Mouse (Mus musculus): Measurements from ENCODE around the gene Il15.

Il15 gene

DNA sequence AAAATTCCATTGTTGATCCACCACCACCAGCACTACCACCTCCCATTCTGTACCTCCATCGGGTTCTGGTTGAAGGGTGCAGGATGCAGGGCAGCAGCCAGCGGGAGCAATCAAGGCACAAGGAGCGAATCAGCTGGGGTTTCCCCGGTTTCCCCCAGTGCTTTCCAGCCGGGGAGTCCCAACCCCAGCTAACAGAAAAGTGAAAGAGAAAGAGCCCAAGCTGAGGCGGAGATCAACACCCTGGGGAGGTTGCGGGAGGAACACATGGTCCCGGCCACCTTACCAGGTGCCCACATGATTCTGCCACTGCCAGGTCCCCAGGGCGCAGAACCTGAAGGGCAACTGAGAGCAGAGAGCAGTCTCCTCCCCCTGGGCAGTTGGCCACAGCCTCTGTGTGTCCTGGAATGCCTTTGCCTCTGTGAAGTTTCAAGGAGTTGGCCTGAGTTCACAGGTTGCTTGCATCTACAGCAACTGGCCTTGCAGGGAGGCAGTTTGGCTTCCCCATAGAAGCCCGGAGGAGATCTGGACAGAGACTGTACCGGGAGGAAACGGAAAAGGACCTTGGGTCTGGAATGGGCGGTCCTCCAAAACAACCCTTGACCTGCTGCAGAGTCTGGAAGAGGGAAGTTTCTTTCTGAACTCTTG, at the start of gene Il15:
Gene Il15, minus strand, starts transcription at position 537 of the 645 bp plus-strand sequence.
- peak; percentile 2 to 5 for DNase-seq (ENCODE audit: low spot score in 2 of 2)

DNA sequence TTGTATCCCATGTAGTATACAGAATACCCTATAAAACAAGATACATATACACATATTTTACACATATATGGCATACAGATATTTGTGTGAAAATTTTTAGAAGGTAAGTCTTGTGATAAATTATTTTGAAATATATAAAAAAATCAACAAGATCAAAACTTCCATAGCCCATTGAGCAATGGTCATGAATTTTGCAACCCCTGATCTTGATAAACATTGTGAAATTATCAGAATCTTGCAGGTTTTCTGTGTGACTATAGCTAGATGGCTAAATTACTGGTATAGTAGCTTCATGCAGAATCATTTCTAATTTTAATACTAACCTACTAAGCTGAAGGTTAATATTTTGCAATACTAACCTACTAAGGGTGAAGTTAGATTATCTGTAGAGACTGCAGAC, 41.9 kb upstream of the Il15 start:
- DNase-seq (ENCODE audit: low spot score in 2 of 2): no peak

DNA sequence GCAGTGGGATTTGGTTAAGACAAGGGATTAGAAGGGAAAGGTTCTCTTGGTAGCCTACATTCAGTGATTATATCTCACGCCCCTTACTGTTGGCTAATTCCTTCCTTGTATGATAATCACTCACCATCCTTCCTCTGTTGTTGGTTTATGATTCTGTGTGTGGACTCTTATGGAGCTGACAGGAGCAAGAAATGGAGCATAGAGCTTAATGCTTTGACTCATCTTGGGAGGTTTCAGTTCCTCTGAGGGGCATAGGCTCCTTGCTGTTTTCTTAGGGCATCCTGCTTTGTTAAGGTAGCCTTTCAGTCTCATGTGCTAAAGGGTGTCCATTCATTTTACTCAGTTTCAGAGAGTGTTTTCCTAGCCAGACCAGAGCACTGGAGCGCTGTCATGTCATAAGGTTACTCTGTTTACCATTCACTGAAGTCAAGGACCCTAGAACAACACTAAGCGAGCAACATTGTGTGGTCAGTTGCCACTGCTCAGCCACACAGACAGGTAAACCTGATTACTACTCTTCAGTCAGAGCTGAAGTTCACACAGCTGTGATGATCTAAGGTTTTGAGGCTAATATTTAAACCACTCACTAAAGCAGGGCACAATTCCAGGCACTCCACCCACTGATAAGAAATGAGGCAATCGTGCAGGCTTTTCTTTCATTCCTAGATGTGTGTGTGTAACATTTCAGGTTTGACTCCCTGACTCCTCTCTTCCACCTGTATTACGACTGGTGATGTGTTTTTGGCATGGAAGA, 13.7 kb upstream of the Il15 start:
- DNase-seq (ENCODE audit: low spot score in 2 of 2): no peak

DNA sequence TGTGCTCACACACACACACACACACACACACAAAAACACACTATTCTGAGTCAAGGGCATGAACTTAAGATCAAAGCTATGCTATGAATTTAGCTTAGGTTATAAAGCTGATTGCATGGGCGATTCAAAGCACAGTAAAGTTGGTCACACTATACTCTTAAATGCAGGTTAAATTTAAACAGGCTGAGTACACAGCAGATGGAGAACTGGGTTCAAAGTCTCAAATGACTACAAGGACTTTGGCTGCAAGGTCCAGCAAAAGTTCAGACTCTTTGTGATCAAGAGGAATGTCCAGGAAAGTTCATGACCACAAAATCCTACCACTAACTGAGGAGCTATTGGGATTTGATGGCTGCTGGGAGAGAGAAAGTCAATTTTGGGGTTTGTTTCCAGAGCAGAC, 12.5 kb upstream of the Il15 start:
- no peak for DNase-seq (ENCODE audit: low spot score in 2 of 2)

DNA sequence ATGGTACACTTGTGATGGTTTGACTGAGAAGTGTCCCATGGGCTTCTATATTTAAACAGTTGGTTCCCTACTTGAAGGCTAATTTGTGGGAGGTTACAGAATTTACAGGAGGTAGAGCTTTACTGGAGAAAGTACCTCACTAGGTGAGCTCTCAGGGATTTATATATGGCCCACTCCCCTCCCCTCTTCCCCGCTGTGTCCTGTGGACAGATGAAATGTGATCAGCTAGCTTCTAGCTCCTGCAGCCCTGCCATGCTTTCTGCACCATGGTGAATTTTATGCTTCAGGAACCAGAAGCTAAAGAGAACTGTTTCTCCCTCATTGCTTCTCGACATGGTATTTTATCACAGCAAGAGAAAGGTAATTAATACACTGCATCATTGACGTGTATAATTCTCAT, 7.1 kb upstream of the Il15 start:
- DNase-seq (ENCODE audit: low spot score in 2 of 2): no peak

DNA sequence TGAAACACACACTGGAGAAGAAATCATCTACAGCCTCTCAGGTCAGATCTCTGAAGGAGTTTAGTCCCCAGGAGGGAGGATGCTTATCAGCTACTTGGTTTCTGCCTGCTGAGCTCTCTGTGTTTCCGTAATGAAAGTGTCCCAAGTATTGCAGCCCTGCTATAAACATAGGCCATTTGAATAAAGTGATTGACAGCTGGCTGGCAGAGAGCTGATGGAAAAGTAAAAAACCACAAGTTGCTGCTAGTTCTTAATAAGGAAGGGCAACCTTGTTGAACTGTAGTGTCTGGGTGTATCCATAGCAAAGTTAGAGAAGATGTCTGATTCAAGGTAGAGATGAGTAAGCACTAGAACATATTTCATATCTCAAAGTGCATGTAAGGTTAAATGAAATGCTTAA, 4.0 kb upstream of the Il15 start:
- DNase-seq (ENCODE audit: low spot score in 2 of 2): no peak

DNA sequence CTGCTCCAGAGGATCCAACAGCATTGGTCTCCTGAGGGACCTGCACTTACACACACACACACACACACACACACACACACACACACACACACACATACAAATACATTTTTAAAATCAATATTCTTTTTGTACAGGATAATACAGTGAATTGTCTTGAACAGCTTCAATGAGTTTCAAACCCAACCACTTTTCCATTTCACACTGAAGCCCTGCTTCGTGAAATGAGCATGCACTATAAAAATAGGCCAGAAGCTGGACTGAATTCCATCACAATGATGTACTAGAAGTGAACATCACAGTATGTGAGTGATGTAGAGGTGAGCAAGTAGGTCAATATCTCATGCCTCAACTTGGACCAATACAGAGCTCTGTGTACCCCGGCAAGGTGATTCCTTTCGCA, 1.0 kb upstream of the Il15 start:
- DNase-seq (ENCODE audit: low spot score in 2 of 2): no peak

DNA sequence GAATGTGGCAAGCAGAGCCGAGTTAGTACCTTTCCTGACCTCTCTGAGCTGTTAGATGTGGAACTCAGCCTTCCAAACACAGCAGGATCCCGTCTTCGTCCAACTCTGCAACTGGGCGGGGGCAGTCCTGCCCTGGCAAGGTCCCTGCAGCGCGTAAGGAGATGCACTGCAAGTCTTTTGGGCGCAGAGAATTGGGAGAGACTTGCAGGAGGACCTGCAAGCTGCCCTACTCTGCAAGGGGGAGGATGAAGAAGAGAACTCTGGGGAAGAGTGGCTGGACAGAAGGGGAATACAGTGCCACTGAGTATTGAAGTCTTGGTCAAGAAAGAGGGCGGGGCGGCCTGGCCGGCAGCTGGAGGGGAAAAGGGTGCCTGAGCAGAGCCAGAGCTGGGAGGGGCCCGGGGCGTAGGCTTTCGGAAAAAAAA, 749 bp downstream of the Il15 start:
- no peak for DNase-seq (ENCODE audit: low spot score in 2 of 2)

DNA sequence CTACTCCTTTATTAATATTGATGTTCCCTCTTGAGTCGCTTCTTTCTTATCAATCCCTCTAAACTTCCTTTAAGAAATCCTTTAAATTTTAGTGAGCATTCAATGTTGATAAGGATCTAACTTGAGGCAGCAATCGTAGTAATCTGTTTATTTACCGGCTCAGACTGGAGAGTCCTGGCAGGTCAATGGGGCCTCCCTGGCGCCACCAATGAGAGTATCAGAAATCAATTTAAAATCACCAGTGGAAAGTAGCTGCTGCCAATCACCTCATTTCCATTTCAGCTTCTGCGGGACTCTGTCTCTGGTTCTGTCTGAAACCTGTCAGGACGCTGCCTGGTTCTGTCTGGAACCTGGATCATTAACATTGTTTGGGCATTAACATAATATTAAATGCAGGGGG, 1.5 kb downstream of the Il15 start:
- DNase-seq (ENCODE audit: low spot score in 2 of 2): no peak

DNA sequence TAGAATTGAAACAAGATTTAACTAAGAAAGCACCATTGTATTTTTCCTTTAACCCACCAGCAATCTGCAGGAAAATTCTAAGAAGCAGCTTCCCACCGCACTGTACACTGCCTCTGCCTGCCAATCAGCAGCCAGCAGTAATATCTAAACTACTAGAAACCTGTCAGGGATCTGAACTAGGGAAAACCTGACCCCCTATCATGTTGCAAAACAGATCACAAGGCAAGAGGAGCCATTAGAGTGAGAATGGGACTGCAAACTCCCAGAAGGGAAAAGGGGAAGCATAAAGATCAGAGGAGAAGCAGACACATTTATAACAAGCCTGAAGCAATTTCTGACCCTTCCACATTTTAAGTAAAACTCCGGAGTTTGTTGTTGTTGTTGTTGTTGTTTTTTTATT, 2.0 kb downstream of the Il15 start:
- no peak for DNase-seq (ENCODE audit: low spot score in 2 of 2)

DNA sequence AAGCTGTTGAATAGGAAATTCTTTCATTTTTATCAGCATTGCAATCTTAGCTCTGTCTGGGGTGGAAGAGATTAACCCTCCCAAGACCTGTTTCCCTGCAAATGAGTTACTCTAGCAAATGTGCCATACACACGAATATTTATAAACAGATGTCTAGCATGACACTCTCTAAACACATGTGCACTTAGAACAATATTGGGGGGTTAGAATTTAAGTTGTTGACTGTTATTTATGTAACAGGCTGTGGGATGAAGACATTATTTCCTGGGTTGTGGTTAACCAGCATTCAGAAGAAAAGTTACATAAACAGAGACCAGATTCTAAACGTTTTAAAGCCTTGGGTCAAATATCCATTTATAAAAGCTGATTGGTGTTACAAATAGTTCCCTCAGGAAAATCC, 2.6 kb downstream of the Il15 start:
- DNase-seq (ENCODE audit: low spot score in 2 of 2): no peak

DNA sequence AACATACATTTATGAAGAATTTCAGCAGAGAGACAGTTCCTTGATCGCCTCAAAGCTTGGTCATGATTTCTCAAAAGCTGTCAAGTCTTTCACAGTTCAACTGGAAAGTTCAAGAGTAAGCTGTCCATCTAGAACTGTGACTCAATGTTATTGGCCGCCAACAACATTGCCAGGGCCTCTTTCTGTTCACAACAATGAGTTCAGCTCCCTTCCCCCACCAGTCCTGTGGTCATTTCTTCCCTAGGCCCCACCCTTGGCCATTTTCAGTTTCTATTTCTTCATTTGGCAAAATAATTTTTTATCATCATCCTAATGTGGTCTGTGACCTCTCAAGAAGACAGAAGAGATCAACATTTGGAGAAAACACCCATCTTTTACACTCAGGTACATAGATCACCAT, 4.5 kb downstream of the Il15 start:
- no peak for DNase-seq (ENCODE audit: low spot score in 2 of 2)

DNA sequence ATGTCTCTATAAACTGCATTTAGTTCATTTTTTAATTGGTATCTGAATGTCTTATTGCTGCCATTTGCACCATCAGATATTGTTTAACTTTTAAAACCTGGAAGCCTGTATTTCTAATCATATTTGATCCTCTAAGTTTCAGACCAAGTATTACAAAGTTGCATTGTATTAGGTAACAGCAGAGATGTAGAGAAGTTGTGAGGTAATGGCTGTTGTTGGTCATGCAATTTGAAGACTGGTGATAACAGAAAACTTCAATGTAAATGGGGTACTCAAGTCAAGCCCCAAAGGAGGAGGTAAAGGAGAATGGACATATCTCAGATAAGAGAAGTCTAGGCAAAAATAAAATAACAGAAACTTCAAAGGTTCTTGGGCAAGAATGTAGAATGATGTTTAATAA, 11.8 kb downstream of the Il15 start:
- no peak for DNase-seq (ENCODE audit: low spot score in 2 of 2)

DNA sequence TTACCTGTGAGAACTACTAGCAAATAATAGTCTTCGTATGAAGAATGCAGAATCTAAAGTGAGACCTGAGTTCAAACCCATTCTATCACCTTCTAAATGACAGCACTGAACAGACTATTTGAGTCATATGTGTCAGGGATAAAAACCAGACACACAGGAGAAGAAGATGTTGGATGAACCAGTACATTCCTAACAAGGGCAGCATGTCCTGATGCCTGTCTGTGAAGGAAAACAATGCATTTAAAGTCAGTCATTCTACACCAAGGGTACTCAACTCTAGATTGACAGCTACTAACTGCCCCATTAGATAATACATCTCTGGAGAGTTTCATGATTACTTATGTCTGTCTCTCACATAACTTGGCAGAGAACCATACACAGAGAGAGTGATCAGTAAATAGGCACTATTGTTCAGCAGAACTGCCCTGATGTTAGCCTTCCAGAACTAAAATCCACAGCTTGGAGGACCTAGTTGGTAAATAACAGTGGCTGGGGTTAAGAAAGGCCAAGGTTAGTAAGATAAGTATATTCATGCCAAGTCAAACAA, 14.6 kb downstream of the Il15 start:
- DNase-seq (ENCODE audit: low spot score in 2 of 2): no peak

DNA sequence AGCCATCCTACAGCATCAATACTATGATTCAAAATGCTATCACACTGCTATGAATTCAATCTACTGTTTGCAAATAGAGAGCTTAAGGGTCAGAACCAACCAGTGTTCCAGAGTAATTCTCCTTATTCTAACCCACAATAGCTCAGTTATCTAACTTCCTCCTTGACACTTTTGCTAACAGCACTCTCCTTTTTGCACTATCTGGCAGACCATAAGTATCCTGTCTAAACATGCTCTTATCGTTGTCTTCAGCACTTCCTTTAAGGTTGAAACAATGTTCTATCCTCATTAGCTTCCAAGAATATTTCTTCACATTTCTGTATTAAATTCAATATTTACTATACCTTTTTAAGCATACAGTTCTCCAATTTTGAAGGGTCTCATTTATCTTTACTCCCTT, 15.4 kb downstream of the Il15 start:
- DNase-seq (ENCODE audit: low spot score in 2 of 2): no peak

DNA sequence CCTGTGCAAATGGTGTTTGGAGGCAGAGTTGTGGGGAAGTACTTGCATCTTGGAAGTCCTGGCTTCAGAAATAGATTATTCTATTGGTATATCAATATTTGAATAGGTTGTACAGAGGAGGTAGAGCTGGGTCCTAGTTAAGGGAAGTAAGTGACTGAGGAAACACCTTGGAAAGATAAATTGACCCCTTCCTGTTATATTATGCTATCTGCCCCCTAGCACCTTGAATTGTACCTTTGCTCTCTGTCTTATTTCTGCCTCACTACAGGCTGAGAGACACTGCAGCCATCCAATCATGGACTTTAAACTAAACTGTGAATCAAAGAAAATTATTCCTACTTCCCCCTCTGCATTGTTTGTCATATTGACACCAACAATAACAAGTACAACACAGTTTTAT, 17.2 kb downstream of the Il15 start:
- no peak for DNase-seq (ENCODE audit: low spot score in 2 of 2)

DNA sequence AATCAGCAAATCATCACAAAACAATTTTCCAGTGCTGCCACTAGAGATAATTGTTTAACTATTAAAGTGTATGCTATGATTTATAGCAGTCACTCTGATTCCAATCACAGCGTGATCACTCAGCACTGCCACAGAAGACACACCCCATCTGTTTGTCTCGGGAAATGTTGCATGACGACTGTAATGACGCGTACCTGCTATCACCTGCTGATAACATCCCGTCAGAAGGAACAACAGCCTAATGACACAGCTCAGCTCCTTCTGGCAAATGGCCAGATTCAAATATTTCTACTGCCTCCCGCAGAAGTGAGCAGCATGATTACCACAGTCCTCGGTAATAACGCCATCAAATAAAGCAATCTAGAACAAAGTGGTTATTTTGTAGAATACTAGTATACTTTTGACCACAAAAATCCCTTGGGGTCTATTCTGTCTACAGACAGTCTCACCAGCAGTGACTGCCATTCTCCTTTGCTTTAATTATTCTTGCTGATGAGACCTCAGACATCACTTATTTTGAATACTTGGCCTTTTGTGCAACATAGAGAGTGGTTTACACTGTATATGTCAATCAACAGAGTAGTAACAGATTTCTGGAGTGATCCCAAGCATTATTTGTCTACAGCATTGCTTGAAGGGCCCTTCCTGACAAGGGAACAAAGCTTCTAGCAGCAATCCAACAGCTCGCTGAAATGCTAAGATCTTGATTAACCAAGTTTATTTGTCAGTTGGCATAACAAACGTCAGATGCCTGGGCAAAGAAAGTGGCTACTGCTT, 18.4 kb downstream of the Il15 start:
- no peak for DNase-seq (ENCODE audit: low spot score in 2 of 2)

DNA sequence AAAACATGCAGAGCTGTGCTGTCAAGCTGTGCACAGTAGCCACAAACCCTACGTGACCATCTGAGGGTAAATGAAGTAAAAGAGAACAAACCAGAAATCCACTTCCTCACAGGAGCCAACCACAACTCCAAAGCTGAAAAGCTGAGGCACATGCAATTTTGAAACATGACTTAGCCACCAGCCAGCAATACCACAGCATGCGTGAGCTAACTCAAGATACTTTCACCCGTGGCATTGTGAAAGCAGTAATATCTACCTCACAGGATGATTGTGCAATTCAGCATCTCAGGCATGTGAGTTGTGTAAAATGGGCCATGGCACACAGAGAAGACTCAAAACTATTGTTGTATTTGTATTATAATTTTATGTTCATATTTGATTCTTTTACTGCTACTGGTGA, 19.7 kb downstream of the Il15 start:
- DNase-seq (ENCODE audit: low spot score in 2 of 2): no peak

DNA sequence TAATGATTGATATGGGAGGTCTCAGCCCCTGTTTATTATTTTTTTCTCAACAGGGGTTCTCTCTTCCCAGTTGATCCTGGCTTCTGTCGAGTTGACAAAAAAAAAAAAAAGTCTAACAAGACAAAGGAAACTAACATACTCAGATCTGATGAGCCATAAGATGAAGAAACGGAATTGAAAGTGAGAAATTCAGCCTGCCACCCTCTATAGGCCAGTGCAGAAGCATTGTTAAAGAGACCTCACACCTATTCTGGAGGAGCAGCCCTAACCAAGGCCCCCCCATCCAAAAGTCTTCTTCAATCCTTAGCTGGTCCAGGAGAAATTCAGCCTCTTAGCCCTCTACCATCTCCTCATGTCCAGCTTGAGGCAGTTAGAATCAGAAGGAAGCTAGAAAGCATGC, 20.7 kb downstream of the Il15 start:
- DNase-seq (ENCODE audit: low spot score in 2 of 2): no peak

DNA sequence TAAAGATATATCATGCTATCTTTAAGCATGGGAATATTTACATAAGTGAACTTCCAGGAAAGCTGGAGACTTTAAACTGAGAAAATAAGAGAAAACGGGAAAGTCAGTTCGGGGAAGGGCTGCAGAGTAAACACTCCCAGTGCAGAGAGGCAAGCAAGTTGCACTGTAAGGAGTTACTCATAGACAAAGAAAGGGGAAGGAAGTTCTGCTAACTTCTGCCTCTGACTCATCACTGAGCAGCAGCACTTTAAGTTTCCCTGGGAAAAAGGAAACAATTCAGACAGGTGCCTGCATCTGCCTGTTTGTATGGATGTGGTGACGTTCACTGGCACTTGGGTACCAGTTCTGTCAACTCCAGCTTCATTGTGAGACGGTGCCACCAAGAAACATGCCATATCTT, 28.6 kb downstream of the Il15 start:
- no peak for DNase-seq (ENCODE audit: low spot score in 2 of 2)

DNA sequence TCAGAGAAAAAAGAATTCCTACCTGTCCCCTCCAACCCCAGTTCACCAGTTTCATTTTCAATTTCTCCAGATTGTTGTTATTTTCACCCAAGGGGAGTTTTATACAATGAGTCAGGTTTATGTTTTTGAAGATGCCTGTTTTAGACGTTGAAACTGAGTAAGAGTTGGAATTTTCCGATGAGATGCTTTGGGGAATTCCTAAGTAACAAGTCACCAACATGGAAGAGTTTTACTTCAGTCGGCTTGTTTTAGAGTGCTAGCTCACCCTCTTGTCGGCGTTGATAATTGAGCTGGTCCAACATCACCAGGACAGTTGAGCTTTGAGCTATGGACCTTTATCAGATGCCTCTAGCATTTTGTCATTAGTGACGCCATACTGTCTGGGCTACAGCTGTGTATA, 30.2 kb downstream of the Il15 start:
- DNase-seq (ENCODE audit: low spot score in 2 of 2): no peak

DNA sequence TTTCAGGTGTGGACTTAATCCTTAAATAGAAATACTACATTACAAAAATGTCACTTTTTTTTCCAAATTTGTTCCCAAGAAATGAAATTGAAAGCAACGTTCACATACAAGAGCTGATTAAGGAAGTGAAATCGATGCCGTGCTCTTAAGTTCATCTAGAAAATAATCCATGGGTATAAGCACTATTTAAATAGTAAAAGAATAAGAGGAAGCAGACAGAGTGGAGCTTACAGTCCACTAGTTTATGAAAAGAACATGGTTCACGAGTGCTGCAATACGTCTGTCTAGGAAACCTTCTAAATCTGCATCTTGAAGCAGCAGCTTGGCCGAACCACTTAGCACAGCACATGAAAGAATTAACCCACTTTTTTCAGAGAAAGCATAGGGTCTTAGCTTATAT, 32.4 kb downstream of the Il15 start:
- DNase-seq (ENCODE audit: low spot score in 2 of 2): no peak

DNA sequence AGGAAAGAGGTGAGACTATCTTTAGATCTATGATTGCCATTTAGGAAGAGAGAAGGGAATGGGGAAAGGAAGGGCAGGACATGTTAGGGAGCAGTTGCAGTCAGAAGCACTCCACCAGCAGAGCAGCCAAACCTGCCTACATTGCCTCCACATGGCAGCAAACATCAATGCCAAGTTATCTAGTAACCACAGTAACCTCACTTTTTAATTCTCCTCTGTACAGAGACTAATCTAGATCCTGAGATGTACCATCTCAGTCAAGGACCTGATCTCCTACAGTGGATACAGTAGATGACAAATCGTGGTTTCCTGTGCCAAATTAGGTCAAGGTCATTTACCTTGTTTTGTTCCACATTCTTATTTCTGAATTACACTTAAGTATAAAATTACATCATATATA, 42.0 kb downstream of the Il15 start:
- no peak for DNase-seq (ENCODE audit: low spot score in 2 of 2)
